Mouse (Mus musculus) forebrain, postnatal 0 days (tissue): Measurements from ENCODE around the gene Psmd12. TPM values are rescaled to one million over a fixed set of nuclear protein-coding genes. Genes with fewer than 3 reads are reported as not detected.
A peak's percentile ranks its signal among the peaks of the same experiment; 100 is the strongest.

ENCODE experiments used
- ATAC-seq: fragments of 200-750 bp; cut with Nextera tagmentation; 2 replicates; pipeline ENCODE4 v1.8.0; 2017; ENCODE audit warnings: mild to moderate bottlenecking, moderate library complexity
- DNase-seq: peaks from one replicate; pipeline ENCODE4 v3.0.0-alpha.2; 2015
- H3K27ac ChIP-seq: fragments of 300-500 bp; sonication (generic); 2 replicates; pipeline ENCODE4 v1.5.1; 2014; ENCODE audit warnings: low read depth, mild to moderate bottlenecking, antibody characterized with exemption, low read length, moderate library complexity, mixed read lengths
- H3K27me3 ChIP-seq: fragments of 300-500 bp; sonication (generic); 2 replicates; pipeline ENCODE4 v1.6.1; 2014; ENCODE audit warnings: mild to moderate bottlenecking, low read length, mixed read lengths; ENCODE audit not compliant: insufficient read depth
- H3K36me3 ChIP-seq: fragments of 300-500 bp; sonication (generic); 2 replicates; pipeline ENCODE4 v1.6.1; 2014; ENCODE audit warnings: mild to moderate bottlenecking, moderate library complexity; ENCODE audit not compliant: insufficient read depth
- H3K4me1 ChIP-seq: fragments of 300-500 bp; sonication (generic); 2 replicates; pipeline ENCODE4 v1.6.1; 2014; ENCODE audit warnings: antibody characterized with exemption; ENCODE audit not compliant: insufficient read depth
- H3K4me2 ChIP-seq: fragments of 300-500 bp; sonication (generic); 2 replicates; pipeline ENCODE4 v1.6.1; 2014; ENCODE audit warnings: low read depth, mild to moderate bottlenecking, moderate library complexity
- H3K4me3 ChIP-seq: fragments of 300-500 bp; sonication (generic); 2 replicates; pipeline ENCODE4 v1.5.1; 2014; ENCODE audit warnings: low read depth, low read length, mixed read lengths
- H3K9ac ChIP-seq: fragments of 300-500 bp; sonication (generic); 2 replicates; pipeline ENCODE4 v1.6.1; 2014; ENCODE audit warnings: mild to moderate bottlenecking
- H3K9me3 ChIP-seq: fragments of 300-500 bp; sonication (generic); 2 replicates; pipeline ENCODE4 v1.6.1; 2016; ENCODE audit warnings: low read length
- CTCF ChIP-seq: sonication (generic); IDR thresholded peaks from 2 replicates; pipeline ENCODE4 v1.5.1; 2016; ENCODE audit warnings: antibody characterized with exemption, control low read depth, low read depth
- WGBS: fragments of 180-500 bp; shearing (Covaris S2); extraction: QIAGEN DNeasy Blood & Tissue Kit; methylation state at CpG from one replicate; pipeline ENCODE4 v1.1.7; 2014; 5-methylcytosine and 5-hydroxymethylcytosine counted together
- polyA plus RNA-seq: library from polyadenylated mRNA; unstranded; fragments of >200 nt; fragmentation: Nextera tagmentation; extraction: Ambion mirVana; gene quantifications from 2 replicates; pipeline ENCODE4 v1.2.1, GENCODE M21; 2015
- total RNA-seq: library from RNA; depleted of rRNA; stranded (reverse); fragments of >200 nt; gene quantifications from 2 replicates; pipeline ENCODE4 v1.2.3, GENCODE M21; 2014; rRNA removed

The Psmd12 gene
- total and polyA plus RNA-seq, 2 experiments from 2014 or later, result 59.1 to 149 TPM

DNA sequence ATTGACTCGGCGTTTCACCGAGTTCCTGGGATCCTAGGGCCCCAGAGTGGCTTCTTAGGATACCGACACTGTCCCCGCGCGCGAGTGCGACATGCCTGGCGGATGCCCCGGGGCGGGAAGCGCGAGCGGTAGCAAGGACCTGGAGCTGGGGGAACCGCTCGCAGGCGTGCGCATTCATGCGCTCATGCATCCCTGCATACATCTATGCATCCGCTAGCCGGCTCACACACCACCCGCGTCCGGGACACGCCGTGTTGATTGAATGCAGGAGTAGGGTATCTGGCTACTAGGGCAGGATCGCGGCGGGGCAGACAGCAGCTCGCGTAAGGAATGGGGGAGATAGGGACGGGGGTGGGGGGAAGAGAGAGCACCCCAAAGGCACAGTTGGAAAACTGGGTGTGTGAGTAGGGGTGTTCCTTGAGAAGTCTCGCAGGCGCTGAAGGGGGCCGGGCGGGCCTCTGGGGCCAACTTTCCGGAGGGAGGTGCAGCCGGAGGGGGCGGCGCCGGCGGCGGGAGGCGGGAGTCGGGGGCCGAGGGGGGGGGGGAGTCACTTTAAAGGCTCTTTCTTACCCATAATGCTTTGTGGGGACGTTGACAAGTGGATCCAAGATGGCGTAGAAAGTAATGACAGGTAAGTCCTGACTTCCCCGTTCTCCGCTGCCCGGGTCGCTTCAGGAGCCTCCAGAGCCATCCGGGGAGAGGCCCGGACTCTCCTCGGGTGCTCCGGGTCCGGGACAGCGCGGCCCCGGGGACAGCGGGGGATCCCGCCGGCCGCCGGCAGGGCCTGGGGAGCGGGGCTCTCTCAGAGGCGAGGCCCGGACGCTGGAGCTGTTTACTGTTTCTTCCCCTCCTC lies 68.3 kb downstream of the Psmd12 start, which contains the start of gene Helz:
TSS of gene Helz (plus strand) at position 580 of the 853 bp plus-strand sequence.
- no peaks in the 10 kb centered on the region for H3K27me3 ChIP-seq
- peaks cover 10% of the 10 kb centered on the region for H3K4me1 ChIP-seq
- peak within 1 kb of the TSS; percentile 82 for H3K4me3 ChIP-seq
- H3K9me3 ChIP-seq, result no peaks in the 10 kb centered on the region
- DNase-seq, result peak; percentile 75
- WGBS, result 1% methylated on average over 59 of the region's 70 CpGs
- peak; percentile 48 for TF ChIP-seq CTCF
- H3K36me3 ChIP-seq, result peaks cover 10% of the 10 kb centered on the region; the same call in 1 of the 2 replicates
- peak within 1 kb of the TSS; percentile 72 for H3K27ac ChIP-seq
- ATAC-seq, result peak; percentile 83
- H3K9ac ChIP-seq, result peak within 1 kb of the TSS; percentile 92
- peak within 1 kb of the TSS; percentile 99 for H3K4me2 ChIP-seq

DNA sequence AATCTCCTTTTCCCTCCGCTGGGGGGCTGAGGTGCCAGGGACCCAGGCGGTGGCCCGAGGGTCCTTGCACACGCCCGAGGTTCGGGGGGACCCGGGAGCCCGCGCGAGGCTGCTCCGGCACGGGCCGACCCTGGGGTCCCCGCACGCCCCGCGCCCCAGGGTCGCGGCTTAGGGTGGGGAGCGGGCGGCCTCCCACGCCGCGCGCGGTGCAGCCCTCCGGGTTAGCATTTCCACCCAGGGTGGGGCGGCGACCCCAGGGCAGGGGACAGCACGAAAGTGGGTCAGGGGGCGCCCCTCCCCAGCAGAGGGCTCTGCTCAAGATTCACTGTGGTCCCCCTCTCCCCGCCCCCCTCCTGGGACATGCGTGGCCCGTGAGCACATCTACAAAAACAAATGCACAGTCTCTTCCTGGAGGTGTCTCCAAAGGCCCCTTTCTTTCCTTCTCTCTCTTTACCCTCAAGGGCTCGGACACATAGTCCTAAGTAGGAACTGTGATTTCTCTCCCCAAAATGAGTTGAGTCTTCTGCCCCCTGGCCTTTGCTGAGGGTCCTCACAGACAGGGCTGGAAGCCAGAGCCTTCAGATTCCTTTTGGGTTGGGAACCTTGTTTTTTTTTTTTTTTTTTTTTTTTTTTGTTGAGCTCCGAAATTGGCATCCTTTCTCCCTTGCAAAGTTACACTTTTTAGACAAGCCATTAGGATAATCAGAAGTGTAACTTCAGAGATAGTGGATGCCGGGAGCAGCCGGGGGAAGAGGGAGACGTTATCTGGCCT lies 69.1 kb downstream of the Psmd12 start:
- H3K4me1 ChIP-seq, result peaks cover 10% of the 10 kb centered on the region
- DNase-seq, result peak; percentile 10
- peak; percentile 47; the same call in 1 of the 2 replicates for ATAC-seq
- 5% methylated on average over 37 of the region's 39 CpGs for WGBS
- H3K36me3 ChIP-seq, result peaks cover 10% of the 10 kb centered on the region; the same call in 1 of the 2 replicates
- H3K9me3 ChIP-seq, result no peaks in the 10 kb centered on the region
- H3K27ac ChIP-seq, result peak overlapping the region; percentile 72
- 0 out of 2 replicates have a peak, but pooled peaks have one; percentile 24 for TF ChIP-seq CTCF
- peak overlapping the region; percentile 82 for H3K4me3 ChIP-seq
- H3K27me3 ChIP-seq, result no peaks in the 10 kb centered on the region
- peak overlapping the region; percentile 99 for H3K4me2 ChIP-seq
- H3K9ac ChIP-seq, result peak overlapping the region; percentile 92

Other genes with a start within 250 kb of the Psmd12 start
- gene Pitpnc1, start 8.8 kb upstream of the Psmd12 start, total RNA-seq, result 40.2 and 49.1 TPM in 2 replicates
- gene Pitpnc1, start 8.8 kb upstream of the Psmd12 start, polyA plus RNA-seq, result 33.7 and 47.6 TPM in 2 replicates
- gene Helz, start 68.4 kb downstream of the Psmd12 start, total RNA-seq, result 10.6 and 13.6 TPM in 2 replicates
- gene Helz, start 68.4 kb downstream of the Psmd12 start, polyA plus RNA-seq, result 4.0 and 8.1 TPM in 2 replicates
- 1.4 and 2.1 TPM in 2 replicates for gene Cacng1, start 237.0 kb downstream of the Psmd12 start, total RNA-seq
- 1.1 and 1.3 TPM in 2 replicates for gene Cacng1, start 237.0 kb downstream of the Psmd12 start, polyA plus RNA-seq